Mouse (Mus musculus) thymus, adult 2 months (tissue): ENCODE results near the gene Celsr2.

ENCODE experiments used
- CTCF ChIP-seq: fragments of 200-500 bp; IDR thresholded peaks from 2 replicates; pipeline ENCODE4 v1.5.1; 2012; ENCODE audit warnings: mild to moderate bottlenecking, control low read depth, low read length, moderate library complexity, borderline replicate concordance; ENCODE audit not compliant: control insufficient read depth, poor library complexity, insufficient read depth; ENCODE audit errors: extremely low read depth
- POLR2A ChIP-seq: fragments of 200-500 bp; IDR thresholded peaks from 2 replicates; pipeline ENCODE4 v1.6.1; 2012; ENCODE audit warnings: mild to moderate bottlenecking, low read length, control low read depth, moderate library complexity; ENCODE audit not compliant: control insufficient read depth, poor library complexity, insufficient read depth; ENCODE audit errors: extremely low read depth

DNA sequence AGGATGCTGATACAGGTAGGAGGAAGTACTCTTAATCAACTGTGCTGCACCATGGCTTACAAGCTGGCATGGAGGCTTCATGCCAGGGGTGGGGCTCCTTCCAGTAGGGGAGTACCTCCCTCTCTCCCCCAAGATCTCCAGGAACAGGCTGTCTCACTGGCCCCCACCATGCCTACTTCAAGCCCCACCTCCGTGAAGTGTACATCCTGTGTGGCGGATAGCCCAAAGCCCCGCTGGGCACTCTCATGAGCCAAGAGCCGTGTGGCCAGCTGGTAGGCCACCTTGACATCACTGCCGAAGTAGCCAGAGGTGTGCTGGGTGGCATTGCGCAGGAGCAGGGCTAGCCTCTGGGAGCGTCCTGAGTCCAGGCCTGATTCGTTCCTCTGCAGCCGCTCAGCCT, 17.1 kb downstream of the Celsr2 start:
- TF ChIP-seq CTCF (no peak), POLR2A (no peak)
